Mouse (Mus musculus) T-cell, adult 2 months (primary cell): ENCODE results near the gene Scamp2.

Experiments used
- DNase-seq: peaks from one replicate; pipeline ENCODE4 v3.0.0; 2022; ENCODE audit warnings: low spot score

The Scamp2 gene

DNA sequence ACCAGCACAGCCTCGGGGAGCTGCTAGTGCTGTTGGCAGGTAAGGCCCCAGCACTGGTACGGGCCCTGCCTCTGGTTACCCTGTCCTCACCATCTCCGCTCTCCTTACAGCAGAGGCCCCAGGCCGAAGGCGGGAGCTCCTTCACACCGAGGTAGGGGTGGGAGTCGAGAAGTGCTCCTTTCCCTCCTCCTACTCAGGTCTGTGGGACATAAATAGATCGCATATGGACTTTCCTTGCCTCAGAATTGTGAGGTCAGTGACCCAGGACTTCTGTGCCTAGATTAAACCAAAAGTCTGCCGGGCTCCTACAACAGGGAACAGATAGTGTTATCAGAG lies 33.4 kb downstream of the Scamp2 start:
- no peak for DNase-seq

DNA sequence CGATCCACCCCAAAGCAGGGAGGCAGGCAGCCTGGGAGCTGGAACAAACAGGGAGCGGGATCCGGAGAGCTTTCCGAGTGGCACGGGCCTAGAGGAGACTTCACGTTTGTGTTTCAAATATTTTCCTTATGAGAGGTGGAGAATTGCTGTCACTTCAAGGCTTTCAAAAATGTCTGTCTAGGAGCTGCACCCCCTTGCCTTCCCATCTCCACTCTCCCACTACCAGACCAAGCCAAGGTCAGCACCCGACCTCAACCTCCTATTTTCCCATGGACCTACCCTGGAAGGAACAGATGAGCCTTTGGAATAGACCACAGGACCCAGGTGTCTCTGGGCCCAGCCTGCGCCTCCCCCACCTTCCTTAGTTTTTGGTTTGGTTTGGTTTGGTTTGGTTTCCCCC lies 36.5 kb downstream of the Scamp2 start:
- no peak for DNase-seq

DNA sequence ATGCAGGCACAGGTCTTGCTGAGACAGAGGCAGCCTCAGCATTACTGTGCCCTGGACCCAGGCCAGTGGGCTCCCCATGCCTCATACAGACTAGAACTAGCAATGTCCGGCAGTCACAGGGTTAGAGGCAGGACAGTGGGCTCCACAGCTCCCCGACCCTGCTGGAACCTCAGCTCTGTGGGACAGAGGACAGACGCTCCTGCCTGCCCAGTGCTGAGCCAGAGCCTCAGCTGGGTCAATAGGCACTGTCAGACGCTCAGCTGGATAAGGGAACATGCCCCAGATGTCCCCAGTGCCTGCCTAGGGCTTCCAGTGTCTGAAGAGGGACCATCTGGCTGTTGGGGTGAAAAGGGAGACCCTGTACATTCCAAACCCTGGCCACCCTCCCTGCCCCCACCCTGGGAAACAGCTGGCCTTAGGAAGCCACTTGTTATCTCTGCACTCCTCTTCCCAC lies 37.2 kb downstream of the Scamp2 start:
- no peak for DNase-seq

DNA sequence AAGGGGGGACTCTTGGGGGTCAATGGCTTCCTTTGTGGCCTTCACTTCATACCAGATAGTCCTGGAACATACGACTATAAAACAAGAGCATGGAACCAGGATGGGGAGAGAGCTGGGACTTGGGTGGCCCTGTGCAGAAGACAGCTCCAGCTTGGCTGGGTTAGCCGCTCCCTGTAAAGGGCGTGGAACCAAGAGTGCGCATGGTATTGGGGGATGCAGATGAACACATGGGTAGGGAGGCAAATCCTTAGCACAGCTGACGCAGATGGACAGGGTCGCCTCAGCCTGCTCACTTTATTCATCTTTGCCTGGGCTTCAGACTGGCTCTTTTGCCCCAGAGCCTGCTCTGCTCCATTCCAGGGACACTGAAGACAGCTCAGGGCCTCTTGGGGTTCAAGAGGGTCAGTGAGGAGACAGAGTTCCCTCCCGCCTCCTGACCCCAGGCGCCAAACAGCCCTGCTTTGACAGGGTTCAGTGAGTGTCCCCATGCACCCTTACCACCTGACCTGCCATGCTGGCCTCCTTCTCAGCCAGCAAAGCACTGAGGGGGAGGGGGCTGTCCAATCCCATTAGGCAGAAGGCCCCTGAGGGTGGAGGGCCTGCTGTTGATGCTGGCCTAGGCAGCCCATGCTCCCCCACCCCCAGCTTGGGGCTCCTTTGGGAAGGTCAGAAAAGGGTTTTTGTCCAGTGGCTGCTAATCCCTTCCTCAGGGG lies 38.3 kb downstream of the Scamp2 start:
- DNase-seq = no peak

DNA sequence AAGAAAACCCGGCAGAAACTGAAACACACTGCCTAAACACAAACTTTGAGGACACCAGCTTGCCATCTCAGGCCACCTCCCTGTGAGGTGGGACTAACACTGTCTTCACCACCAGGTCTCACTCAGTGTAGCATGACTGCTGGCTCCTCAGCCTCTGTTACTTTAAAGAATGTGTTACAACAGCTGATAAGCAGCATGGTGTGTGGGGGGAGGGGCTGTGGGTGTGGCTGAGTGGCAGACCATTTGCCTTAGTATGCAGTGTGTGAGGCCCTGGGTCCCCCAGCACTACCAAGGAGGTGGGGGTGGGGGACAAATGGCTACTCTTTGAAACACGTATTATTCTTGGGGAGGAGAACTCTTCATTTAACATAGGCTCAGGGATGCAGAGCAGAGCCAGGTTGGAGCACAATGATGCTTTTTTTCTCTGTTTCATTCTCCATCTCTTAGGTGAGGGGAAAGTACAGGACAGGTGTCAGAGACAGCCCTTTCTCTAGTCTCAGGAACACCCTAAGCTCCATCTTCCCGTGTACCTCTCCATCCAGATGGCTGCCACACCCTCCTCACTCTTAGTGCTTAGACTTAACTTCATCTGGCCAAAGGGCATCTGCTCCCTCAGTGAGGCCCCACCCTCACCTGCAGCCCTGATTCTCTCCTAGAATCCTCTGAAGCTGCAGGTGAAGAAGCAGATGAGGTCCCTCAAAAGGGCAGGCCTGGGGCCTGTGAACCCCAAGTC lies 40.0 kb downstream of the Scamp2 start:
- no peak for DNase-seq

DNA sequence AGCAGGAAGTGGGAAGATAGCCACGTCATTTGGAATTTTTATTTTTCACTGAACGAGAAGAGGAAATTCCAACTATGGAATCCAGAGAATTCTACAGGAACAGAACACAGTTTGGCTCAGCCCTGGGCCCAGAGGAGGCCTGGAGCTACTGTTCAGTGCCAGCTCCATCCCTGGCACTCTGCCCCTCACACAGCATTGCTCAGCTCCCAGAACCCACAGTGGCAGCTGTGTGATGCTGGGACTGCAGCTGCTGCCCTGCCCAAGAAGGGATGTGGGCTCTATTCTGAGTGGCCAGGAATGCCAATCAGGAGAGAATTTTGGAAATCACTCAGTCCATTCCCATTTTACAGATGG lies 40.6 kb downstream of the Scamp2 start:
- no peak for DNase-seq

DNA sequence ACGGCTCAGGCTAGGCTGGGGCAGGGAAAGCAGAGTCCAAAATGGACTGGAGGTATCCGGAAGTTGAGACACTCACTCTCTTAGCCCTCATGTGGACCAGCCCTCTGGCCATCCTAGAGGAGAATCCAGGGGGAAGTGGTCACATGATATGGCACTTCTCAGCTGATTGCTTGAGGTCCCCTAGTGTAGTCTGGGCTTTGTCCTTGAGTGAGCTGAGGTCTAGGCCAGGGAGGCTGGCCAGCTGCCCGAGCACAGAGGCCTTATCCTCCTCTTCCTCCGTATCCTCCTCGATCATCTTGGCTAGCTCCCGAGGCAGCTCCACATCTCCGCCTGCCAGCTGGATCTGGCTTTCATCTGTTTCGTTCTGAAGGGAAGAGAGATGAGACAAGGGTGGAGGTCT lies 41.4 kb downstream of the Scamp2 start:
- no peak for DNase-seq

DNA sequence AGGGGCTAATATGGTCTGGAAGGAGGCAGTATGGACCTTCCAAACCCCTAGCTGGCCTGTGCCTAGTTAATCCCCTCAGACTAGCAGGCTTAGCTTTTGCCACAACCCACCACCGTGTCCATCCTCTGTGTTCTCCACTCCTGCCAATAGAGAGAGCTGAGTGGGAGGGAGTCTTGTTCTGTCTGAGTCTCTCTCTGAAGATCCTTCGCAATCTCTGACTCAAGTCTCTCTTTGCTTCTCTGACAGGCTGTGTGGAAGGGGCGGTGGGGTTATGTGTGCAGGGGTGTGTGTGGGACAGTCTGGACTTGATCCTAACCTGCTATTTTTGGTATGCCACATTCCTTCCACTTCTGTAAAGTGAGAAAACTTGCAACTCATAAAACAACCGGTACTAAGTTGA lies 44.1 kb downstream of the Scamp2 start:
- DNase-seq = no peak

DNA sequence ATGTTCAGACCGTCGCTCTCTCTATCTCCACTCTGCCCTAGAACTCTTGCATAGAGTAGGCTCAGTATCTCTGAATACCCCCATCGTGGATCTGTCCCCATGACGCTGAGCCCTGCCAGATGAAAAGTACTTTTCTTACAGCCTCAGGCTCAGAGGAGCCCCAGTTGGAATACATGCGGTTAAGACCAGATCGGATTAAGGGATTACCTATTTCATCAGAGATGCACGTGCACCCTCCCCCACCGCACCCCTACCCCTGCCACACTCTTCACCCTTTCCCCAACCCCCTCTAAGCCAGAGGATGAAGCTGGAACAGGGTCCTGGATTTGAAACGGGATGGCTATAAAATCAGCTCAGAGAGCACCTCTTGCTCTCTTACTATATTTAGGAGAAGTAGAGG lies 44.8 kb downstream of the Scamp2 start:
- no peak for DNase-seq

DNA sequence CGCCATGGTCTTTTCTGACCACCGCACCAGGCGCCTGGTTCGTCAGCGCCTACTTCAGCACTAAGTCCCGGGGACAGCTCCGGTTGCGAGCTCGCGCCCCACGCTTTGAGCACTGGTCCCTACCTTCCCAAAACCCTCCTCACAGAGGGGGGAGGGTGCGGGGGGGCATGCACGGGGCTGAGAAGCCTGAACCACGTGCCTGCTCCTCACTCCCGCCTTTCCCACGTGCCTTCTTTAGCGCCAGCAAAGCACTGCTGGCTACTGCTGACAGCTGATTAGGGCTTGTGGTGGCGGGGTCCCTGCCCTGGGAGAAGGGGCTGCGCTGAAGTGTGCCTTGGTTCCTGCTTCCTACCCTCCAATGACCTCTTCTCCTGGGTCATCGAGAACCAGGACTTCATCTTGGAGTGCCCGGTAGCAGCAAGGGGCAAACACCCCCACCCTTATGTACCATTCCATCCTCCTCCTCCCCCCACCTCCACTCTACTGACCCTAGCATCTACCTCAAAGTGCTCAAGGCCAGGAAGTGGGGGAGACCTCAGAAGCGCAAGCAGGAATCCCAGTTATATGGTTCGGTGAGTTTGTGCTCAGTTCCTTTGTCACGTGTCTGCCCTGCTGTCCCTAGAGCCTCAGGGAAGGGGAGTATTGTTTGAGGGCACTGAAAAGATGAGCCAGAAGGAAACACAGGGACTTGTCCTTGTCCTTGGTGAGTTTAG lies 45.6 kb downstream of the Scamp2 start, which contains the start of gene Cplx3:
Gene Cplx3, minus strand, starts transcription at position 143 of the 713 bp plus-strand sequence.
- DNase-seq = peak; percentile 14

DNA sequence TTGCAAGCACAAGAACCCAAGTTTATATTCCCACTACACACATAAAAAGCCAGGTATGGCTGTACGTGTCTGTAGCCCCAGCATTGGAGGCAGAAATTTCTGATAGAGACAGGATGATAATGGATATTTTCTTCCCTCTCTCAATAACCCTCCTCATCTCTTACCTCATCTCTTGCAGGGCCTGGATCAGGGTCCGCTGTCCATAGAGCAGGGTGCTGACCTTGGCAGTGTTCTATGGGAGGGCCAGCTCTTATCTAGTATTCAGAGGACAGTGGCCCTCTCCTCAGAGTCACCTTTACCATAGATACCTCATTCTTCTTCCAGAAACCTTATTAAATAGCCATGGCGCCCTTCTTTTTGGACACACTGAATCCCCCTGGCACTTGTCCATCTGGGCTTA lies 49.1 kb downstream of the Scamp2 start:
- no peak for DNase-seq

DNA sequence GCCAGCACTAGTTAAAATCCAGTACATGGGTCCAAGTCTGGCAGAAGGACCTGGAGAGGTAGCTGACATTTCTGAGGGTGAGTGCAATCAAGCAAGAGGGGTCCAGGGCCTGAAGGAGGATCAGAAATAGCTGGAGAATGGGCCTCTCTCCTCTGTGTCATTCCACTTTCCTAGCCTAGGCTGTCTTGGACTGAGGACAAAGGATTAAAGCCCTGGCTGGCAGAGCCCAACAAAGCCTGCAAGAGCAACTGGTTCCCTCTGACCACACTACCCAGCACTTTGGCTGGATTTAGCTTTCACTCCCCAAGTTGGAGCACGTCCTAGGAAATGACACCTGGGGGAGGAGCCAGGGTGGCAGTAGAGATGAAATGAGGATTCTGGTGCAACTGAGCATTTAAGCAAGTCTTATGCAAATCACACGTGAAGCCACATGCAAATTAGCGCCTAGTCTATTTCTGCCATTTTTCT lies 49.6 kb downstream of the Scamp2 start:
- no peak for DNase-seq

DNA sequence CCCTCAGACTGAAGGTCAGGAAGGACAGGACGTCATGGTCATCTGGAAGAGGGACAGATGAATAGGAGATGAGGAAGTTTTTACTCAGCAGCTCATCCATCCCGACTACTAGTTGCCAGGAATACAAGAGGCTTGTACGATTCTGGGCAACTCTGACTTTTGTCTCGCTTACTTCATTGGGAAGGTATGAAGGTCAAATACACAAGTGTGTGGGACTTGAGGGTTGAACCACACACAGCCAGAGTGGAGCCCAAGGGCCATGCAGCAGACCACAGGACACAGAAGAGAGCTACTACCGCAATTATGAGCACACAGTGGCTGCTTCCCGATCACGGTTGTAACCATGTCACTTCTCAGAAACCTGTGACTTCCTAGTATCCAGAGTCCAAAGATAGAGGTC lies 51.8 kb downstream of the Scamp2 start:
- no peak for DNase-seq

DNA sequence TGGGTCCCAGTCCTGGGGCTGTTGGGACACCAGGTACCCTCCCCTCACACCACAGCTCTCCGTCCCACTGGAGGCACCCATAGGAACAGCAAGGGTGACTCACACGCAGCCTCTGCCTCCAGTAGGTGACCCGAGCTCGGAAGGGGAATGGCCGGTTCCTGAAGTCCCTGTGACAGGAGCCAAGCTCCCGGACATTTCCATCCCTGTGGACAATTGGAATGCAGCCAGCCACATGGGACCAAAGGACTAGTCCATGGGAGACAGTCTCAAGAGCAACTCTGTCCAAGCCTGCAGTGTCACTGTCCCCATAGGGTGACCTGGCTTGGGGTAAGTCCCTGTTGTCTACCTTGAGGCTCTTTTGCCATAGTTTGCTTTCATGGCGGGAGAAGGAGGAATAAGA lies 53.2 kb downstream of the Scamp2 start:
- DNase-seq = no peak

DNA sequence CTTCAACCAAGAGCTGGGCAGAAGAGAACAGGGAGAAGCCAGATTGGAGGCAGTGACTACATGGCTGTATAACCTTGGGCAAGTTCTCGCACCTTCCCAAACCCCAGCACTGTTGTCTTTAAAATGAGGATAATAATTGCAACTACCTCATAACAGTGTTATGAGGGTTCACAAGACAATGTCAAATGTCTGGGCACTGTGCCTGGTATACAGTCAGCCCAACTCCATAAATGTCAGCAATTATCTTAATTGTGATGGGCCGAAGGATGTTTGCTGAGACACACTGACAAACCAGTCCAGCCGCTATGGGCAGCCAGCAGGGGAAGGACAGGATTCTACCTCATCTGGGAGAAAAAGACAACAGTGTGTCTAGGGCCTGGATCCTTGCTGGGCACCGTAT lies 54.0 kb downstream of the Scamp2 start:
- DNase-seq = no peak

DNA sequence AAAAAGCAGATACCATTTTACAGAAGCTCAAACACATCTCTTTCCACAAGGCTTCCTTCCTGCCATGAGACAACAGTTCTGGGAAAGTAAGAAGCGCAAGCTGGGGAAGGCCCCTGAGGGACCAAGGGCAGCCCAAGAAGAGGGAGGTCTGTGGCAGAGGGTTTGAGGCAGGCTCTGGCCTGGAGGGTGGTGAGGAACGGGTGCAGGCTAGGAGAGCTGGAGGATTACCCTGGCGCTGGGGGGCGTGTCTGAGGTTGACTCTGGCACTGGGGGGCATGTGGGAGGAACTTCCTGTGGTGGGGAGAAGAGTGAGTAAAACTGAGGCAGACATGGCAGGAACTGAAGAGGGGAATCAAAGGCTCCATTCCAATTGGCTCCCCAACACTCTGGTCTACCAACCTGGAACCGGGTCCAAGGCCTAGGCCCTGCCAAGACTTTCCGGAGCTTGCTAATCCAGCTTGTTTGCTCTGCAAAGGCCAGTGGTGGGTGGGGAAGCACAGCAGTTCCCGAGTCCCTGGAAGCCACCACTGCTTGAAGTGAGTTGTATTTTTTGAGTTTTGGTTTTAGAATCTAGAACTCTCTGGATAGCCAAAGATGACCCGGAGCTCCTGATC lies 56.9 kb downstream of the Scamp2 start:
- DNase-seq = no peak

DNA sequence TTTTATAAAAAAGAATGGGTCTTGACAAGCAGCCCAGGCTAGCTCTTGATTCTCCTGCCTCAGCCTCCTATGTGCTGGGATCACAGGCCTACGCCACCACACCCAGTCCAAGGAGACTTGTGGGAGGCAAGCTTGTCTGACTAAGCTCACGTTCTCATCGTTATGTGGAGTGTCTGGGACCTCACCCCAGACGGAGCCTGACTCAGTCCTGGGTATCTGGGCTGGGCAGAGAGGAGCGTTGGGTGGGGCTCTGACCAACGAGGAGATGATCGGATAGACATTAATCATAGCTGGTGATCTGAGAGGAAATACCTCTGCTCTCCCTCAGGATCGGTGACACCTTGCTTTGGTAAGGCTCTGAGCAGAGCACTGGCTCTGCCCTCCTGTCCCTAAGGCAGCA lies 58.1 kb downstream of the Scamp2 start:
- DNase-seq = no peak

DNA sequence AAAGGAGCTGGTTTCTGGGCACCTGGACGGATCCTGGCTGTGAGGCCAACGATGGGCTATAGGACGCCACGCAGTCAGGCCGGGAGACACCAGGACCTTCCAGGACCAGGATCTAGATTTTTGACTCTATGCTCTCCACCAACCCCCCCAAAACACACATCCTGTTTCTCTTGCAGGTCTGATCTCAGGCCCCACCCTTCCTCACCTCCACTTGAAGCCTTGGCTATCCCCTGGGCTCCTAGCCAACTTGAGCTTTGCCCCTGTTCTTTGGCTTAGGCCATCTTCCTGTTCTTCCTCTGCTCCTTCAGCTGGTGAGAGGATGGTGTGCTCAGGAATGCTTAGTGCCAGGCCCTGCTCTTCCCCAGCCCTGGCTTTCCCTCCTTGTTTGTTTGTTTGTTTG lies 59.9 kb downstream of the Scamp2 start, which contains the start of gene Lman1l:
Gene Lman1l, minus strand, starts transcription at position 101 of the 400 bp plus-strand sequence.
- peak; percentile 39 for DNase-seq

DNA sequence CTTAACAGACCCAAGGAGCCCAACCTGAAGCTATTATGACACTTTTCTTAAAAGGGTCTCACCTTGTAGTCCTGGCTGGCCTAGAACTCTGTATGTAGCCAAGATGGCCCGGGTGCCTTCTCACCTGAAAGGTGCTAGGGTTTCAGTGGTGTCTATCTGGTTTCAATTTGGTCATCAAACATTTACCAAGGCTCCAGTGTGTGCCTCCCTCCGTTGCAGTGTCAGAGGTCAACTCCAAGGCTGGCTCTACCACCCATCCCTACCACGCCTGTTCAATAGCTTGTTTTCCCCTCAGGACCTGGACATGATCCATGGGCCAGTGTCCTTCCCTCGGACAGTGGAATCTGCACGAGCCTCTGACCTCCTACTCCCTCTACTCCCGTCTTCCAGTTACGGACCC lies 63.6 kb downstream of the Scamp2 start:
- no peak for DNase-seq

DNA sequence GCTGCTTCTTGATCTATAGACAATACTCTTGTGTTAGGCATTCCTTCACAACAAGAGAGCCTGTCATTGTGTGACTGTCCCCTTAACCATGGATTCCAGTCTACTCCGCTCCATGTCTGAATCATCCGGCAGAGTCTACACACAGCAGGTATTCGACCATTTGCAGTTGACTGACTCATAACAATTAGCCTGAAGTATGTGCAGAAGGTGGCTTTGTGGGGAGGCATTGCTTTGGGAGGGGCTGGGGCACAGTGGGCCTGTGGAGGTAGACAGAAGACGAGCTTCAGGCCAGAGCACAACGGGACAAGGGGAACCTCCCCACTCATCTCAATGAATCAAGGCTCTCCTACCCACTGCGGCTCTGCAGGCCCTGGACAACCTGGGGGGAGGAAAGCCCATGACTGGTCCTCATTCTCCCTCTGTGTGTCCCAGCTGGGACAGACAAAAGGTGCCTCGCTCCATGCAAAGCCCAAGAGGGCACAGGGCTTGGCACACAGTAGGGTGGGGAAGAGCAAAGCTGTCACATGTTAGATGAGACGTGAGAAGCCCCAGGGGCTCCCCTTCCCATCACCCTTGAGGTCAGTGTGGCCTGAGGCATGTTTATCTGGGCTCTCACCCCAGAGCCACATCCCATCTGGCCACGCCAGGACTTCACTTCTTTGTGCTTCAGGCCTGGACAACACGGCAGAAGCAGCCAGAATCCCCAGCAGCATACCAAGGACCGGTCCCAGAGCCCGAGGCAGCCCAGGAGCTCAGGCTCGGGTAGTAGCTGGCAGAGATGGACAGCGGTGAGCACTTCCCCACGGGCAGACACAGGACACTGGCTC lies 65.1 kb downstream of the Scamp2 start:
- no peak for DNase-seq

DNA sequence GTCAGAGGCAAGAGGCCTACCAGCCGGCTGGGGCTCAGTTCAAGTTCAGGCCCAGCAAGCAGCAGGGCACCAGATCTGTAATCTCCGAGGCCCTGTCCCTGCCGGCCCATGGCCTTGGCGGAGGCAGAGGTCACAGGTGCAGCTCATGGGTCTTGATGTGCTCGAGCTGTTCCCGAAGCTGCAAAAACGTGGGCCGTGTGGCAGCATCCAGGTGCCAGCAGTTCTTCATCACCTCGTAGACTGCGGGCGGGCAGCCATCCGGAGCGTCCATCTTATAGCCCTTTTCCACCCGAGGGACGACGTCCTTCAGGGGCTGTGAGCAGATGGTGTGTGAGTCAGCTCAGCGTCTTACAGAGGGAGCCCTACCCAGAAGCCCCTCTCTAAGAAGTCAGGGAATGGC lies 66.4 kb downstream of the Scamp2 start:
- no peak for DNase-seq

DNA sequence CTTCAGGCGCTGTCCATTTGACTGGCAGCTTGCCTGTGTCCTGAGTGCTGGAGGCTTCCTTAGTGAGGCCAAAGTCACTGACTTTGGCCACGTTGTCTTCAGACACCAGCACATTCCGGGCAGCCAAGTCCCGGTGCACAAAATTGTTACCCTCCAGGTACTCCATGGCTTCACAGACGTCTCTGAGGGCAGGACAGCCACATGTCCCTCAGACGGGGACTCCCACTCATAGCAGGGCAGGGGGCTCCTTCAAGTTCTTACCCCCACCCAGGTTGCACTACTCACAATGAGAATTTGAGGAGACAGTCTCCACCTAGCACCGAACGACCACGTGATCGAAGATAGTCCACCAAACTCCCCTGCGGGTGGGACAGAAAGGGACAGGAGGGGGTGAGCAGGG lies 67.1 kb downstream of the Scamp2 start:
- DNase-seq = no peak
